Mouse (Mus musculus) heart, postnatal 0 days (tissue): ENCODE results near the gene Polr1d. TPM values are rescaled to one million over a fixed set of nuclear protein-coding genes. Genes with fewer than 3 reads are reported as not detected.

ENCODE experiments used
- ATAC-seq: fragments of 200-750 bp; cut with Nextera tagmentation; 2 replicates; pipeline ENCODE4 v1.8.0; 2017; ENCODE audit warnings: low read depth, moderate number of reproducible peaks, moderate library complexity; ENCODE audit not compliant: insufficient read depth
- DNase-seq: peaks from one replicate; pipeline ENCODE4 v3.0.0-alpha.2; 2016; ENCODE audit warnings: low spot score
- H3K27ac ChIP-seq: fragments of 300-500 bp; sonication (generic); 2 replicates; pipeline ENCODE4 v1.5.1; 2014; ENCODE audit warnings: low read depth, mild to moderate bottlenecking
- H3K27me3 ChIP-seq: fragments of 300-500 bp; sonication (generic); 2 replicates; pipeline ENCODE4 v1.6.1; 2014; ENCODE audit warnings: low read length, mixed read lengths; ENCODE audit not compliant: control insufficient read depth, insufficient read depth
- H3K36me3 ChIP-seq: fragments of 300-500 bp; sonication (generic); replicated peaks from 2 replicates; pipeline ENCODE4 v1.6.1; 2014; ENCODE audit warnings: low read length, mixed read lengths; ENCODE audit not compliant: control insufficient read depth, insufficient read depth
- H3K4me1 ChIP-seq: fragments of 300-500 bp; sonication (generic); 2 replicates; pipeline ENCODE4 v1.6.1; 2014; ENCODE audit warnings: antibody characterized with exemption; ENCODE audit not compliant: control insufficient read depth, insufficient read depth
- H3K4me2 ChIP-seq: fragments of 300-500 bp; sonication (generic); 2 replicates; pipeline ENCODE4 v1.6.1; 2014; ENCODE audit warnings: low read depth, mild to moderate bottlenecking, low read length, moderate library complexity
- H3K4me3 ChIP-seq: fragments of 300-500 bp; sonication (generic); 2 replicates; pipeline ENCODE4 v1.5.1; 2014; ENCODE audit warnings: low read depth, low read length
- H3K9ac ChIP-seq: fragments of 300-500 bp; sonication (generic); replicated peaks from 2 replicates; pipeline ENCODE4 v1.6.1; 2014; ENCODE audit warnings: low read depth, low read length, mixed read lengths
- H3K9me3 ChIP-seq: fragments of 300-500 bp; sonication (generic); replicated peaks from 2 replicates; pipeline ENCODE4 v1.6.1; 2016; ENCODE audit warnings: low read length; ENCODE audit not compliant: control insufficient read depth
- CTCF ChIP-seq: IDR thresholded peaks from 2 replicates; pipeline ENCODE4 v1.5.1; 2016; ENCODE audit warnings: antibody characterized with exemption, control low read depth, low read depth
- EP300 ChIP-seq: IDR thresholded peaks from 2 replicates; pipeline ENCODE4 v1.6.1; 2016; ENCODE audit warnings: antibody characterized with exemption, low read depth
- WGBS: fragments of 180-500 bp; shearing (Covaris S2); extraction: QIAGEN DNeasy Blood & Tissue Kit; methylation state at CpG from one replicate; pipeline ENCODE4 v1.1.7; 2014; 5-methylcytosine and 5-hydroxymethylcytosine counted together
- polyA plus RNA-seq: library from polyadenylated mRNA; unstranded; fragments of >200 nt; fragmentation: Nextera tagmentation; extraction: Ambion mirVana; gene quantifications from 2 replicates; pipeline ENCODE4 v1.2.1, GENCODE M21; 2015
- total RNA-seq: library from RNA; depleted of rRNA; stranded (reverse); fragments of >200 nt; gene quantifications from 2 replicates; pipeline ENCODE4 v1.2.3, GENCODE M21; 2014; ENCODE audit warnings: low replicate concordance

Polr1d gene
- total and polyA plus RNA-seq, 2 experiments from 2014 or later: 53.8 to 85.0 TPM

DNA sequence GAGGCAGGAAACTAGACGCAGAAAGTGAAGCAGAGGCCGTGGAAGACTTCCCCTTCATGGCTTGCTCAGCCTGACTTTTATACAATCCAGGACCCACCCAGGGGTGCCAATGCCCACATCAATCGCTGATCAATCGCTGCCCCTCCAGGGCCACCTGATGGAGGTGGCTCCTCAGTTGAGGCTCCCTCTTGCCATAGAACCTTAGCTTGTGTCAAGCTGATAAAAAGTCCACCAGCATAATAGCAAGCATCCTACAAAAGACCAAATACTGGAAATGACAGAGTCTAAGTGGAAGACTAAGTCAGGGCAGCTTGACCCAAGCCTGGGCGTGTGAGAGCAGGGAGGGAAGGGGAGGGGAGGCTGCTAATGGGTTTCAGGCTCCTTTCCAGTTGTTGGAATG lies 40.2 kb upstream of the Polr1d start:
- DNase-seq (no peak), ATAC-seq (no peak)
- Histone ChIP-seq H3K9me3 (no peaks in the 10 kb centered on the region), H3K4me2 (peak overlapping the region; percentile 3; the same call in 1 of the 2 replicates), H3K4me1 (peaks cover 30% of the 10 kb centered on the region), H3K27me3 (no peaks in the 10 kb centered on the region), H3K4me3 (no peak overlapping the region), H3K9ac (no peak overlapping the region), H3K27ac (peak overlapping the region; percentile 79), H3K36me3 (peaks cover 50% of the 10 kb centered on the region)
- TF ChIP-seq EP300 (no peak), CTCF (no peak)
- WGBS: 70% methylated on average over 5 of the region's 5 CpGs

DNA sequence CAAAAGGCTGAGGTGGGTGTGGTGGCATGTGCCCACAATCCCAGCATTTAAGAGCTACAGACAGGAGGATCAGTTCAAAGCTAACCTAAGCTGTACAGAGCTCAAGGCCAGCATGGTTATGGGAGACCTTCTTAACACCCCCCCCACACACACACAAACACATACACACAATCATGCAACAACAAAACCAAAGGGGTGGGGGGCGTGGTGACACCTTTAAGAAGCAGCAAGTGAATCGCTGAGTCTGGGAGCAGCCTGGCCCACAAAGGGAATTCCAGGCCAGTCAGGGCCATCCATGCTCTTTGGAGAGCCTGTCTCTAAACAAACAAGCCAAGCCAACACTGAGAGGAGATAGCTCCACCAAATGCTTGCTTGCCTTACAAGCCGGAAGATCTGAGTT lies 39.2 kb upstream of the Polr1d start:
- Histone ChIP-seq H3K4me2 (no peak overlapping the region), H3K9ac (no peak overlapping the region), H3K36me3 (peaks cover 49% of the 10 kb centered on the region), H3K27ac (peak overlapping the region; percentile 45; the same call in 1 of the 2 replicates), H3K4me3 (no peak overlapping the region), H3K9me3 (no peaks in the 10 kb centered on the region), H3K4me1 (peaks cover 30% of the 10 kb centered on the region), H3K27me3 (no peaks in the 10 kb centered on the region)
- TF ChIP-seq EP300: no peak
- no peak for TF ChIP-seq CTCF
- DNase-seq (no peak), ATAC-seq (no peak)
- WGBS: 44% methylated on average over 3 of the region's 3 CpGs

DNA sequence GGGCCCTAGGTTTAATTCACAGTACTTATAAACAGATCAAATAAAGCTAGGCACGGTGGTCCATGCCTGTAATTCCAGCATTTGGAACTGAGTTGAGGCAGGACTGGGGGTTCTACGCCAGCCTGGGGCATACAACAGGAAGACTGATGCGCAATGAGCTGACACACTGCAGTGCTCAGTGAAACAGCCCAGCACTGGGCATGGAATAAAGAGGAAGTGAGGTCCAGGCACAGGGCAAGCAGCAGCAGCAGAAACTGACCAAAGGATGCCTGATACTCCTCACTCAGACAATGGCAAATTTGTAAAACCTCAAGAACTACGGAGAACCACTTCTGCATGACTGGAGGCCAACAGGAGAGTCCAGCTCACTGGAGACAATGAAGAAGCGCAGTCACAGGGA lies 37.5 kb upstream of the Polr1d start:
- peaks cover 30% of the 10 kb centered on the region for H3K4me1 ChIP-seq
- H3K4me2 ChIP-seq: no peak overlapping the region
- H3K4me3 ChIP-seq: no peak overlapping the region
- no peak overlapping the region for H3K9ac ChIP-seq
- H3K36me3 ChIP-seq: peaks cover 37% of the 10 kb centered on the region
- DNase-seq (no peak), ATAC-seq (no peak)
- TF ChIP-seq EP300 (no peak), CTCF (no peak)
- 83% methylated on average over 5 of the region's 5 CpGs for WGBS
- no peaks in the 10 kb centered on the region for H3K9me3 ChIP-seq
- no peaks in the 10 kb centered on the region for H3K27me3 ChIP-seq
- no peak overlapping the region for H3K27ac ChIP-seq

DNA sequence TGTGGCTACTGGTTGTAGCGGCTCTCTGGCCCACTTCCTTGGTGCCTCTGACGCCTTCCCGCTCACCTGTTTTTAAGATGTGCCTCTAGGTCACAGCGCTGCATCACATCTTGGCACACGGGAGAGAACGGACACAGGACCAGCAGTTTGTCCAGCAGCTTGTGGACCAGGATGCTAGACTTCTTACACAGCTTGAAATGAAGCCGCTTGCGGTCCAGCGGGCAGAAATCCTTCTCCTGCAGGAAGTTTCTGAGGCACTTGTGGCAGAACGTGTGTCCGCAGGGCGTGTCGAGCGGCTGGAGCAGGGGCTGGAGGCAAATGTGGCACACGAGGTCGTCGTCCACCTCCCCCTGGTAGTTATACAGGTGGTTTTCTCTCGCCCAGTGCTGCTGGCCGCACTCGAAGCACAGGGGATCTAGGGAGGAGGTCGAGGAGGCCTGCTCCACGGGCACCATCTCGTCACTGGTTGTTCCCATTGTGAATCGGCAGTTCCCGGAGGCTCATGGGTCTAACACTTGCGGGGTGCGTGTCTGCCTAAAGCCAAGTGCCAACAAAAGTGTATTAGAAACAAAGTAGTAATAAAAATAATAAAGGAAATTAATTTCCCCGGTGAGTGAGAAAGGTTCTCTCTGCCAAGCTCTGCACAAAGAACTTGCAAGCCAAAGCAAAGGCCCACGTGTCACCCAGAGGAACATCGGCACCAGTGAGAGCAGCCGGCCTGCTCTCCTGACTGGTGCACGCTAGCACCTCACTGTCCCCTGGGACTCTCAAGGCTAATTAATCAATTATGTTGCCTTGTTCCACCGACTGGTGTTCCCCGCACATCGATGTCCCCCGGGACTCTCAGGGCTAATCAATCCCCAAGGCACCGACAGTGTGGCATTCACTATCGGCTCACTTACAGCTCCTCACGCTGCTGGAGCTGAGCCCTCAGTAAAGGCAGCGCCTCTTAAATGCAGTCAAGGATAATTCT lies 34.6 kb upstream of the Polr1d start:
- Histone ChIP-seq H3K27ac (no peak overlapping the region), H3K4me1 (peaks cover 19% of the 10 kb centered on the region), H3K9me3 (no peaks in the 10 kb centered on the region), H3K4me3 (no peak overlapping the region), H3K27me3 (no peaks in the 10 kb centered on the region), H3K4me2 (no peak overlapping the region), H3K9ac (no peak overlapping the region), H3K36me3 (peaks cover 32% of the 10 kb centered on the region)
- ATAC-seq: no peak
- WGBS: 85% methylated on average over 40 of the region's 40 CpGs
- no peak for DNase-seq
- TF ChIP-seq EP300: no peak

DNA sequence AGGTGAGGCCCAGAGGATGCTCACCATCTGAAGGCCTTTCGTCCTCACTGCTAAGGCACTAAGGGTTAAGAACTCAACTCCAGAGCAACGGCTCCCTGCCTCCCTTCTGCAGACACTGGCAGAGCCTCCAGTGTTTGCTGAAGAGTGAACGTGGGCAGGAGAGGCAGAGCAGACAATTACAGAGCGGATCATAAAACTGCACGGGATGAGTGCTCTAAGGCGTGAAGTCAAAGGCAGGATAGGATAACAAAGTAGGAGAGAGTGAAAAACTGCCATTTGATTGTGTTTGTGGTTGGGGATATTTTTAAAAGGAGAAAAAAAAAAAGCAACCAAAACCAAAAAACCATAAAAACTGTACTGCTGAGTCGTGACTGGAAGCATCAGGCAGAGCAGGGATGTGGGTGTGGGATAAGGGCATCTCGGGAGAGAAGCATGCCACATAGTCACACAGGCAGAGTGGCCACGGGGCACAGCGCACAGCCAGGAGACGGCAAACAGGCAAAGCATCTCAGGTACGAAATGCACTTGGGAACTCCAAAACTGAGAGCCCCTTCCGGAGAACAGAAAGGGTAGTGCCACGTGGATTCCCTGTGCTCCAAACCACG lies 33.5 kb upstream of the Polr1d start:
- no peak for ATAC-seq
- TF ChIP-seq CTCF (no peak), EP300 (no peak)

More for the DNA sequence above, 33.5 kb upstream of the Polr1d start:
- H3K27ac ChIP-seq: no peak overlapping the region
- WGBS: 79% methylated on average over 15 of the region's 15 CpGs
- 0 out of 2 replicates have a peak, but pooled peaks cover 8% of the 10 kb centered on the region for H3K4me1 ChIP-seq
- peaks cover 32% of the 10 kb centered on the region for H3K36me3 ChIP-seq
- no peak for DNase-seq
- H3K27me3 ChIP-seq: no peaks in the 10 kb centered on the region
- H3K9me3 ChIP-seq: no peaks in the 10 kb centered on the region
- H3K9ac ChIP-seq: no peak overlapping the region
- no peak overlapping the region for H3K4me2 ChIP-seq
- H3K4me3 ChIP-seq: no peak overlapping the region
